Mouse (Mus musculus): ENCODE results near the gene Efcab1.

The Efcab1 gene

DNA sequence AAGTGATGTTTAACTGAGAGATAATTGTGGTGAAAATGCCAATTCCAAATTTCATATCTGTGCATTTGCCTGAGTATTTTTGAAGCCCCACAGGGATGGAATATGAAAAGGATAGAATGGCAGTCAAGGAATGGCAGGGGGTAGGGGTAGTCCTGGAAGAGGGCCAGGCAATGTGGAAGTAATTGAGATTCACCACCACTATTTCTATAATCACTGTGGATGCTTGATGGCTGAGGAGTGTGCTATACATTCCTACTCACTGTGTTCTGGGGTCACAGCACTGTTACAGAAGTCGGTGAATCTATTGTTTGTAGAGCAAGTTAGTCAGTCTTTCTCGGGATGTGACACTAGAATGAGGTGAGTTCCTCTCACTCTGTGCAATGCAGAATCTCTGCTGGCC lies 108.3 kb downstream of the Efcab1 start:
- DNase-seq (ENCODE audit: low spot score in 2 of 2) = no peak
